Mouse (Mus musculus): ENCODE results near the gene Slc6a11. TPM values are rescaled to one million over a fixed set of nuclear protein-coding genes. Genes with fewer than 3 reads are reported as not detected.

Slc6a11 gene
- polyA plus RNA-seq (2015; fragmentation: Nextera tagmentation; extraction: Ambion mirVana), result 0.06 and 0.08 TPM in 2 replicates

GRCm38 (mm10) chr6:114131122-114131872 is at the start of gene Slc6a11:
Gene Slc6a11, plus strand, starts transcription at chr6:114131241.

DNA sequence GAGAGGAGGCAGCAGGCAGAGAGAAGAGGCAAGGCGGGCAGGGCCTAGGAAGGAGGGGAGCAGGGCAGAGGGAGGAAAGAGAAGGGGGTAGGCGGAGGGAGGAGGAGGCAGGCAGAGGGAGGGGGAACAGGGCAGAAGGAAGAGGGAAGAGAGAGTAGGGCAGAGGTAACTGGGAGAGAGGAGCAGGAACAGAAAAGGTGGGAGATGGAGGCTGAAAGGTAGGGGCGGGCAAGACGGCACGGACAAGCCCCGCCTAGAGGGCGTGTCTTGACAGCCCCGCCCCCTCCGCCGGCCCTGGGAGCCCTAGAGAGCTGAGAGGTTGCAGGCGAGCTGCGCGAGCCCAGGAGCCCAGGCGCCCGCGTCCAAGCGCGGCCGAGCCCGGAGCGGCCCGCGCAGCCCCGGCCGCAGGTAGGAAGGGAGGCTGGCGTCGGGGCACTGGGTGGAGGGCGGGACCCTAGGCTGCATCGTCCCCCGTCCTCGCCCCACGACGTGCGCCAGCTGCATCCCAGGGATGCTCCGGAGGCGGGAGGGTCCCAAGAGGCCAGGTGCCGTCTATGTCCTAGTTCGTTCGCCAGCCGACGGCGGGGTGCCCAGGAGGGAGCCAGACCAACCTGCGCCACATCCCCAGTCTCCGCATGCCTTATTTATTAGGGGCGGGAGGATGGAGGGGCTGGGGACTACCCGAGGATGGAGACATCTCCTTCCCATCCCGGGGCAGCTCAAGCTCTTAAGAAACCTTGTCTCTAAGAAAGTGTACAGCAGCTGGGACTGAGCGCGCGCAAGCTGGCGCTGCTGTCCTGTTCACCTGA is 151.6 kb downstream of the Slc6a11 start, which contains the start of gene Slc6a1:
Slc6a1 (plus strand) TSS at position 167 of the 809 bp plus-strand sequence.

Other genes with a start within 250 kb of the Slc6a11 start
- 0.18 TPM in 1 of 2 replicates, not detected in the other for gene Atp2b2, start 88.6 kb upstream of the Slc6a11 start, polyA plus RNA-seq (2015; fragmentation: Nextera tagmentation; extraction: Ambion mirVana)
- not detected in 2 replicates for gene Slc6a1, start 151.4 kb downstream of the Slc6a11 start, polyA plus RNA-seq (2015; fragmentation: Nextera tagmentation; extraction: Ambion mirVana)

All from urinary bladder, postnatal 0 days (tissue).